Mouse (Mus musculus): ENCODE results near the gene Spata20. TPM values are rescaled to one million over a fixed set of nuclear protein-coding genes. Genes with fewer than 3 reads are reported as not detected.

The Spata20 gene
- total RNA-seq, 4 experiments from 2014 or later = not detected

DNA sequence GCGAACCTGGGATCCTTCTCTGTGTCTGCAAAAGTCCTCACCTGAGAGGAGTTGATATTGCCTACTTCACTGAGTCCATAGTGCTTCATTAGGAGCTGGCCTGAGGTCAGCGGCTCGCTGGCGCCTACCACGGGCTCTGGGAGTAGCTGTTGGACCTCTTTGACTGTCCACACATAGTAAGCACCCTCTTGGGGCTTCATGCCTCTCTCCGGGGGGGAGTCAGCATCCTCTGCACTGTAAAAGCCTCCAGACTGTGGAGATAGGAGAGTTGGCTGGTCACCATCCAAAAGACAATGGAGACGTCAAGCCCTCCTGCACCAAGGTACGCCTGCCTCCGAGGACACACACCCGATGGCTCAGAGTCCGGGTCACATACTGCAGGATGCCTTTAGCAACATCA, 3.2 kb downstream of the Spata20 start:
- DNase-seq (ENCODE audit: low spot score in 2 of 2) = no peak

GRCm38 (mm10) chr11:94481963-94482362, 4.0 kb downstream of the Spata20 start:
- DNase-seq (ENCODE audit: low spot score in 2 of 2) = no peak

DNA sequence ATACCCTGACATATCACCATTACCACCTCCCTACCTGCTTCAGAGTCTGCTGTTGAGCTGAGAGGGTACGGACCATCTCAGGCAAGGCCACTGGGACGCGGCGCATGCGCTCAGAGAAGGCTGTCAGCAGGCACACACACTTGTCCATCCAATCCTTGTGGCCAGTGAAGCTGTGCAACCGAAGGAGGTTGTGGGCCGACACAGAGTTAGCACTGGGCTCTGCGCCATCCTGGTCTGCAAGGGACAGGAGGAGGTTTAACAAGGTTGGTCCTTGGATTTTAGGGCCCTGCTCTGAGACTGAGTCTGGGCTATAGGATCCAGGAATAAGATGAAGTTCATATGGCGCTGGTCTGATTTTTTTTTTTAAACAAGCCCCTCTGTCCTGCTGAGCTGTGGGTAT, 5.6 kb downstream of the Spata20 start:
- no peak for DNase-seq (ENCODE audit: low spot score in 2 of 2)

- no peak for DNase-seq (ENCODE audit: low spot score in 2 of 2)
Measured at GRCm38 (mm10) chr11:94477651-94478050, 8.3 kb downstream of the Spata20 start.

DNA sequence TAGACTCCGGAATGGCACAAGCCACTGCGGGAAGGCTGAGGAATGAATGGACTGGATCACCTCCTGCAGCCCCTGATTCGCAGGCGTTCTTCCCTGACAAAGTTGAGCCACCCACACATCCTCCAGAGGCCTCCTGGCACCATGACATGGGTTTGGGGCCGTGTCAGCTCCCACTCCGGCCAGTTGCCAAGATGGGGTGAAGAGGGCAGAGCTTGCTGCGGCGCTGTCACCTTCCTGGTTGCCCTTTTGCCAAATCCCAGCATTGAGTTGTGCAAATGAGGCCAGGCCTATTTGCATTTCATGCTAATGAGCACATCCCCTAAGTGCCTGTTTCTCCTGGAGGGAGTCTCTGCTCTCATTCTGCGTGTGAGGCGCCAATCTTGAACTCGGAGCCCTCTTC, 10.3 kb downstream of the Spata20 start:
- DNase-seq (ENCODE audit: low spot score in 2 of 2) = no peak

- DNase-seq (ENCODE audit: low spot score in 2 of 2) = no peak
Measured at GRCm38 (mm10) chr11:94474544-94474910, 11.5 kb downstream of the Spata20 start.

GRCm38 (mm10) chr11:94473707-94474543, 12.1 kb downstream of the Spata20 start, which contains the start of gene Cacna1g:
Gene Cacna1g (minus strand): TSS chr11:94474198.
- peak; percentile 66 to 76 for DNase-seq (ENCODE audit: low spot score in 2 of 2)

GRCm38 (mm10) chr11:94472916-94473706, 12.9 kb downstream of the Spata20 start:
- no peak for DNase-seq (ENCODE audit: low spot score in 2 of 2)

GRCm38 (mm10) chr11:94472585-94472915, 13.4 kb downstream of the Spata20 start:
- no peak for DNase-seq (ENCODE audit: low spot score in 2 of 2)

GRCm38 (mm10) chr11:94471740-94472584, 14.0 kb downstream of the Spata20 start:
- DNase-seq (ENCODE audit: low spot score in 2 of 2) = no peak

DNA sequence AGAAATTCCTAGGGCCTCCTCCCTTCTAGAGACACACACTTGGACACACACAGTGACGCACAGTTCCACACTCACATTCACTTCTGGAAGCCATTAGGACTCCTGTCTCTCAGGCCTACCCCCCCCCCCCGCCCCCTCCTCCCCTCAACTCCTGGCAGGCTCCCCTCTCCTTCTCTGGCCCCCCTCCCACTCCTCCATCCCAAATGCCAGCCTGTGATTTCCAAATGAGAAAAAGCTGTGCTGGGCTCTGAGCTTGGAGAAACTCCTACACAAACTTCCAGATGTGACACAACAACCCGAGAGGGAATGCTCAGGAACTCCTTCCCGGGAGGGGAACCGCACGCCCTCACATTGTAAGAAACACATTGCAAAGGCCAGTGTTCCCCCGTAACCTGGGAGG, 15.6 kb downstream of the Spata20 start:
- DNase-seq (ENCODE audit: low spot score in 2 of 2) = no peak

DNA sequence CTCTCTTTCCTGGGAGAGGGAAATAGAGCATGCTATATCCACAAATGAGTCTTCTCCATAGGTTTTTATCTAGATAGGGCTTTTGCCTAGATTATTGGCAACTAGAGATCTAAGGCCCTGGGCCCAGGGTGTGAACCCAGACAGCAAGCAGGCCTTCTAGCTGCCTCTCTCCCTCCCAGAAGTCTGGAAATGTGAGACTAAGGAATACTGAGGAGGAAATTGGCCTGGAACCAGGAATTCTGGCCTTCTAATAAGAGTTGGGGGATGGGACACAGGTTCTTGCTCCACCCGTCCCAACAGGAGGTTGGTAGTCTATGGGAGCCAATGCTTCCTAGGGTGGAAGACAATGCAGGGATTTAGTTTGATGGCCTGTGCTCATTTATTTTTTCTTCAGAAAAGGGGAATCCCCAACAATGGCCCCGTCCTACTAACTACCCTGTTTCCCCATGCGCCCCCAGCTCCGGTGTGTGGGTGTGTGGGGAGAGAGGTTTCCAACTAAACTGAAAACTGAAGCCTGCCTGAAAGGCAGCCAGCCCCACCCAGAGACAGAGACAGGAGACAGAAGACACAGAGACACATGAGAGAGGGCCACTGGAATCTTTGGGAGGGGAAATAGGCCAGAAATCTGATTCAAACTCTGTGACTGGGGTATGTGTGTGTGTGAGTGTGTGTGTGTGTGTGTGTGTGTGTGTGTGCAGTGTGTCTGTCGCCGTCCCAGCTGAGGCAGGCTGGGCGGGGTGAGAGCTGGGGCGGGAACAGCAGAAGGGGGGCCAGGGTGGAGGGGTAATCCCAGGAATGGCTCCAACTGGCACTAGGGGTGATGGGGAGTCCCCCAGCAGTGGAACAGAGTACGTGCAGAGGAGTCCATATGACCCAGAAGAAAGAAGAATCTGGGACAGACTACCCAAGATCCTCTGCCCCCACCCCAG, 16.6 kb downstream of the Spata20 start:
- no peak for DNase-seq (ENCODE audit: low spot score in 2 of 2)

DNA sequence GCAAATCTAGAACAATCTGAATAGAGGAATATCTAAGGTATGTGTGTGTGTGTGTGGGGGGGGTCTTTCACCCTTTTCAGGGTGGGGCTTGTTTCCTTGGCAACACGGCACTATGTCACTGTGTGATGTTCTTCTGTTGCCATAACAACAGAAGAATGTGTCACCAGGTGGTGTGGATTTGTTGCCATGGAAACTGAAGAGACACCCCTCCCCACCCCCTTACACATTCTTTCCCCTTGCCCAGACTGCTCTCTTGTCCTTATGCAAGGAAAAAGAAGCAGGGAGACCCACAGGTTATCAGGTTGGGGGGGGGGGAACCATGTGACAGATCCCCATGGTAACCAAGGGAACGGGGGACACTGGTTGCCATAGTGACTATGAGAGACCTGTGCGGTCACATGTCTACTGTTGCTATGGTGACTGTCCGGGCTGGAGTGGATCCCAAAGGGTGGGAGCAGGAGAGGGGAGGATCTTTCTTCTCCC, 17.4 kb downstream of the Spata20 start:
- DNase-seq (ENCODE audit: low spot score in 2 of 2) = no peak

- DNase-seq (ENCODE audit: low spot score in 2 of 2) = no peak
Measured at GRCm38 (mm10) chr11:94466333-94466855, 19.6 kb downstream of the Spata20 start.

DNA sequence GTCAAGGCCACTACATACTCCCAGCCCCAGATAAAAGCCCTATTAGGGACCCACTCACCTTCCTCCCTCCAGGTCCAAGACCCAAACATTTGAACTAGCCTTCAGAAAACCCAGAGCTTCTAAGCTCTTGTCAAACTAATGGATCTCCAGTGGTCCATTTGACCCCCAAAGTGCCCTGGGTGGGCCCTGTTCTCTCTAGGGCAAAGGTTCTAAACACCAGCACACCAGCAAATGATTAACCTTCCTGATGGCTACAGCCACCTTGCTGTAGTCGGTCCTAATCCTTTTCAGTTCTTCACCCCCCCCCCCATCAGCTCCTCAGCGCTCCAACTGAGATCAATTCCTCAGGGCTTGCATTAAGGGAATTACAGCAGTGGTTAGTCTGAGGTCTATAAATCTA, 21.8 kb downstream of the Spata20 start:
- DNase-seq (ENCODE audit: low spot score in 2 of 2) = no peak

DNA sequence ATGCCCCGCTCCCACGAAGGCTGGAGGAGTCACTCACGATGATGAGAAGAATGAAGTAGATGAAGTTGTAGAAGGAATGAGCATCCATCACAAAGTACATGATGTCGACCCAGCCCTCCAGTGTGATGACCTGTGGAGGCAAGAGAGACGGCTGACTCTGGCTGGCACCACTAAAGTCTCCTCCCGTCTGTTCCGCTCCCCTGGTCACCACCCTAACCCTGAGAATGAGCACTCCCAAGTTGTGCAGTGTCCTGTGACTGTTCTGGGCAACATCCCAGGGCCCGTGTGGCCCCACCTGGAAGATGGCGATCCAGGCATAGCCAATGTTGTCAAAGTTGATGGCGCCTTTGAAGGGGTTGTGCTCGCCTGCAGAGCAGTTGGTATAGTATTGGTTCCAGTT, 24.1 kb downstream of the Spata20 start:
- DNase-seq (ENCODE audit: low spot score in 2 of 2) = no peak

DNA sequence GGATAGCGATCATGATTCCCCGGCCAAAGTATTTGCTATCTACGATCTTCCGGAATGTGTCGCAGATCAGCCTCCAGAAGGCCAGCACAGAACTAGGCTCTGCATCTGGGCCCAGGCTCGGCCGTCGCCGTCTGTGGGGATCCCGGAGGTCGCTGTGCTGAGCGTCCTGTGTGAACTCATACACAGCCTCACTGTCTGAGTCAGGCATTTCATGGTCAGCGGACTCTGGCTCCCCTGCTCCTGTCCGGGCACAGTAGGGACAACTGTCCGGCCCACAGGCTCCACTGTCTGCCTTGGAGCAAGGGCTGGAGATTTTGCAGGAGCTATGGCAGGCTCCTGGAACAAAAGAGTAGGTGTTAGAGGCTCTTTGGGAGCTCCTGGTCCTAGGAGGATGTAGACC, 29.0 kb downstream of the Spata20 start:
- no peak for DNase-seq (ENCODE audit: low spot score in 2 of 2)

DNA sequence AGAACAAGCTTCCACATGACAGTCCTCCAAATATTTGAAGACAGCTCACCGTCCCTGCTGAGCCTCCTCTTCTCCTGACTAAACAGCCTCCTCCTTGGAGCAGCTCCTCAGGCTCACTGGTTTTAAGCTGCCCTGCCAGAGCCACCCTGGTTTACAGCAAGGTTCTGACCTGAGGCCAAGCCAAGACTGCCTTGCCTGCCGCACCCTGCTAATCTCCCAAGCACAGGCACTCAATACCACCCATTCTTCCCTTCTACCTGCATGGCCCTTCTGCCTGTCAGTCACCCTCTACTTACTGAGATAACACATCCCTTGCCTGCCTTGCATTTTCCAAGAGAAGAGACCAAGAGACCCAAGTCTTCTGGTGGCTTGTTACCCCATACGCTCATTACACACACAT, 29.6 kb downstream of the Spata20 start:
- DNase-seq (ENCODE audit: low spot score in 2 of 2) = no peak

DNA sequence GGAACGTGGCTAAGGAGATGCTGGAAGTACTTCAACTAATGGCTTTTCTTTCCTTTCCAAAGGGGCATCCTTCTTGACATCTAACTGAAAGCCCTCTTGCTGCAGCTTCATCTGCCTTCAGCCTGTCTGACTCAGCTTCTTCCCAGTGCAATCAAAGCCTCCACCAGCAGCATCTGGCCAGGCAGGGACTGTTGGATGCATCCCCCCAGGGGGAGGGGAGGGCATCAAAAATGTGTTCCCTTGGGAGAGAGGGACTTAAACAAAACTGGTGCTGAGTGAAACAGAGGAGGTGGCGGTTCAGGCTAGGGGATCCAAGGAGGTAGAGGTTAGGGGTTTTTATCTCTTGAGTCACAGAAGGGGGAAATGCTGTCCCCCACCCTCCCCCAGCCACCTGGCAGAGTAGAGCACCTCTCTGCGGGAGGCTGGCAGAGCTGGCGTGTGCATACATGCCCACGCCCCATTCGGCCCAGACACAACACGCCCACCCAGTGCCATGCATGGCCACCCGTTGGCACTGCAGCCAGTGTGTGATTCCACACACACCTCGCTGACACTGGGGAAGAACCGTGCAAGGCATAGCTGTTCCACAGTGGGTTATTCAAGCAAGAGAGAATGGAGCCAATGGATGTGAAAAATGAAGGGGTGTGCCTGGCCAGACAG, 30.7 kb downstream of the Spata20 start:
- no peak for DNase-seq (ENCODE audit: low spot score in 2 of 2)

GRCm38 (mm10) chr11:94454756-94455155, 31.2 kb downstream of the Spata20 start:
- DNase-seq (ENCODE audit: low spot score in 2 of 2) = no peak

Data from gastrocnemius, adult 8-10 months (tissue).